Mouse (Mus musculus) stomach, postnatal 0 days (tissue): Measurements from ENCODE around the gene Mgarp.

Experiments used
- CTCF ChIP-seq: IDR thresholded peaks from 2 replicates; pipeline ENCODE4 v1.5.1; 2016; ENCODE audit warnings: antibody characterized with exemption, low read depth, mild to moderate bottlenecking, moderate library complexity
- EP300 ChIP-seq: optimal IDR thresholded peaks from 2 replicates; pipeline ENCODE3; 2016; ENCODE audit warnings: antibody characterized with exemption

GRCm38 (mm10) chr3:51383409-51383808, 13.1 kb downstream of the Mgarp start:
- no peak for TF ChIP-seq CTCF
- no peak for TF ChIP-seq EP300
